Mouse (Mus musculus) brain, embryonic 14.5 days (tissue): Measurements from ENCODE around the gene Zfp704.

Experiments
- CTCF ChIP-seq: fragments of 200-500 bp; IDR thresholded peaks from 2 replicates; pipeline ENCODE4 v1.5.1; 2012; ENCODE audit warnings: inconsistent platforms, mild to moderate bottlenecking, moderate library complexity, borderline replicate concordance; ENCODE audit not compliant: insufficient read depth, insufficient read length; ENCODE audit errors: extremely low read depth
- POLR2A ChIP-seq: fragments of 200-500 bp; IDR thresholded peaks from 2 replicates; pipeline ENCODE4 v1.6.1; 2012; ENCODE audit warnings: mild to moderate bottlenecking, inconsistent platforms, borderline replicate concordance; ENCODE audit not compliant: poor library complexity, insufficient read depth, insufficient read length, severe bottlenecking; ENCODE audit errors: extremely low read depth

DNA sequence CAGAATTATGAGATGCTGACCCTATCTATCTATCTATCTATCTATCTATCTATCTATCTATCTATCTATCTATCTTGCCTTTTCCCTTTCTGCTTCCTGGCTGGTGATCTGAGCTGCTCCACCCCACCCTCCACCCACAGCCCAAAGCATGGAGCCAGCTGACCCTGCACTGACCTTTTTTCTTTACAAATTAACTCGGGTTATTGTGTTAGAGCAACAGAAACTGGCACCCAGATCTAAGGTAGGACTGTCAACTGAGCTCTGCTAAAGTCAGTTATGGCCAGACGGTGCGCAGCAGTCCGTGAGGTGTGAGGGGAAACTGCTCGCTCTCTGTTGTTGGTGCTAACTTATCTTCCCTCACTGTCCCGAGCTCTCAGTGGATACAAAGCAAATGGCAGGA is 87.9 kb downstream of the Zfp704 start:
- TF ChIP-seq CTCF (no peak), POLR2A (no peak)
